Mouse (Mus musculus): Measurements from ENCODE around the gene Tex13c1.

Tex13c1 gene

GRCm38 (mm10) chrX:43590860-43591259, at the start of gene Tex13c1:
Tex13c1 (plus strand) TSS chrX:43591160.
- DNase-seq (ENCODE audit: inconsistent age in 2 of 2, low spot score in 1 of 2): no peak
